18 mouse cellular contexts compared by ENCODE assay signal in genomic region chr9:117113592-117113991, GRCm38 (mm10).
A peak's percentile ranks its signal among the peaks of the same experiment; 100 is the strongest.
DNase-seq lines count a peak whose midpoint lies in the region; ATAC-seq and TF ChIP-seq lines count a peak whose summit lies in the region.
"Had no signal": no experiment of that assay in that cellular context is flagged by ENCODE, and none has a peak within 500 bp of the region (broad histone marks: within the 10 kb centered on the region; RNA-seq: fewer than 3 reads in every experiment).

No protein-coding gene starts in this region.

- 0 out of 2 replicates have a peak, but pooled peaks have one; percentile 23 for TF ChIP-seq EP300 in lung, postnatal 0 days (IDR thresholded peaks at IDR 0.05)

- TF ChIP-seq CTCF in lung, postnatal 0 days (IDR thresholded peaks at IDR 0.05): no peak

- no peaks in the 10 kb centered on the region for H3K27me3 ChIP-seq in heart, embryonic 15.5 days
- H3K27me3 ChIP-seq in lung, postnatal 0 days (replicated peaks; ENCODE audit: insufficient read depth, low read length): no peaks in the 10 kb centered on the region
- H3K27me3 ChIP-seq in limb, embryonic 12.5 days: no peaks in the 10 kb centered on the region
- H3K27me3 ChIP-seq: intestine, embryonic 15.5 days had no signal

- 0 out of 2 replicates have a peak, but pooled peaks cover 3% of the 10 kb centered on the region for H3K36me3 ChIP-seq in heart, embryonic 15.5 days
- 0 out of 2 replicates have a peak, but pooled peaks cover 5% of the 10 kb centered on the region for H3K36me3 ChIP-seq in lung, postnatal 0 days (ENCODE audit: insufficient read depth, low read length)
- H3K36me3 ChIP-seq in limb, embryonic 12.5 days: peaks cover 10% of the 10 kb centered on the region; the same call in 1 of the 2 replicates
- H3K36me3 ChIP-seq: intestine, embryonic 15.5 days had no signal

- no peak overlapping the region for H3K4me2 ChIP-seq in heart, embryonic 15.5 days
- no peak overlapping the region for H3K4me2 ChIP-seq in lung, postnatal 0 days (replicated peaks; ENCODE audit: low read depth, low read length)
- no peak overlapping the region for H3K4me2 ChIP-seq in limb, embryonic 12.5 days
- H3K4me2 ChIP-seq: intestine, embryonic 15.5 days; liver, embryonic 11.5 days had no signal

- 0 out of 2 replicates have a peak overlapping the region, but pooled peaks have one; percentile 24 for H3K27ac ChIP-seq in heart, embryonic 15.5 days
- H3K27ac ChIP-seq in lung, postnatal 0 days (ENCODE audit: low read length): no peak overlapping the region
- H3K27ac ChIP-seq in limb, embryonic 12.5 days: peak overlapping the region; percentile 62; the same call in 1 of the 2 replicates
- H3K27ac ChIP-seq: intestine, embryonic 15.5 days; left cerebral cortex, adult 2 months had no signal

- no peak overlapping the region for H3K9ac ChIP-seq in heart, embryonic 15.5 days
- no peak overlapping the region for H3K9ac ChIP-seq in lung, postnatal 0 days (replicated peaks; ENCODE audit: low read depth)
- no peak overlapping the region for H3K9ac ChIP-seq in limb, embryonic 12.5 days (replicated peaks)
- H3K9ac ChIP-seq: intestine, embryonic 15.5 days had no signal

- no peak for ATAC-seq in heart, embryonic 15.5 days (replicated peaks; ENCODE audit: insufficient number of reproducible peaks, insufficient read depth, low FRiP score, low read depth)
- peak; percentile 46; the same call in 1 of the 2 replicates for ATAC-seq in lung, postnatal 0 days
- no peak; the same call in 1 of the 2 replicates for ATAC-seq in limb, embryonic 12.5 days (ENCODE audit: insufficient number of reproducible peaks, insufficient read depth, low FRiP score, low TSS enrichment, low read depth)
- ATAC-seq: intestine, embryonic 15.5 days; midbrain, embryonic 16.5 days had no signal

- no peak for DNase-seq in heart, adult 8-10 months (ENCODE audit: low spot score)
- no peak for DNase-seq in lung, postnatal 0 days (ENCODE audit: low spot score)
- DNase-seq in lung, postnatal 14 days: no peak
- DNase-seq in embryo, embryonic 9.5 days (ENCODE audit: extremely low spot score): peak; percentile 23
- DNase-seq in thymus, adult 18-20 months: no peak
- no peak for DNase-seq in B cell, adult 2 months
- DNase-seq: adrenal gland, postnatal 36 days; cerebellum, postnatal 10 days; gastrocnemius, postnatal 25 days; heart, postnatal 4 days; right cerebral cortex, adult 18-20 months had no signal

- H3K4me3 ChIP-seq in heart, embryonic 15.5 days: no peak overlapping the region
- H3K4me3 ChIP-seq in lung, postnatal 0 days (ENCODE audit: low read depth, low read length): no peak overlapping the region
- H3K4me3 ChIP-seq in limb, embryonic 12.5 days (replicated peaks): no peak overlapping the region
- H3K4me3 ChIP-seq: erythroblast, embryonic 14.5 days; intestine, embryonic 15.5 days; left cerebral cortex, adult 2 months had no signal

- no peaks in the 10 kb centered on the region for H3K9me3 ChIP-seq in heart, embryonic 15.5 days (replicated peaks)
- no peaks in the 10 kb centered on the region for H3K9me3 ChIP-seq in lung, postnatal 0 days (ENCODE audit: low read length)
- H3K9me3 ChIP-seq in limb, embryonic 12.5 days: no peaks in the 10 kb centered on the region
- H3K9me3 ChIP-seq: intestine, embryonic 15.5 days had no signal

- 36% methylated on average over 2 of the region's 2 CpGs for WGBS in heart, embryonic 15.5 days
- 27% methylated on average over 2 of the region's 2 CpGs for WGBS in lung, postnatal 0 days
- 54% methylated on average over 2 of the region's 2 CpGs for whole genome bisulfite sequencing in limb, embryonic 12.5 days

- peaks cover 30% of the 10 kb centered on the region for H3K4me1 ChIP-seq in heart, embryonic 15.5 days (replicated peaks)
- H3K4me1 ChIP-seq in lung, postnatal 0 days (ENCODE audit: insufficient read depth, low read depth, low read length): peaks cover 7% of the 10 kb centered on the region; the same call in 1 of the 2 replicates
- peaks cover 15% of the 10 kb centered on the region for H3K4me1 ChIP-seq in limb, embryonic 12.5 days (replicated peaks)
- H3K4me1 ChIP-seq: intestine, embryonic 15.5 days had no signal
